Mouse (Mus musculus): ENCODE results near the gene Rnf217. TPM values are rescaled to one million over a fixed set of nuclear protein-coding genes. Genes with fewer than 3 reads are reported as not detected.
A peak's percentile ranks its signal among the peaks of the same experiment; 100 is the strongest.

Gene Rnf217
- polyA plus RNA-seq, 1 experiment from 2014 or later, result 1.4 TPM

GRCm38 (mm10) chr10:31544149-31544942 is 64.6 kb downstream of the Rnf217 start:
- no peaks in the 10 kb centered on the region for H3K27me3 ChIP-seq (ENCODE audit: control insufficient read depth, insufficient read depth, low read length)
- H3K9ac ChIP-seq (ENCODE audit: low read length), result no peak overlapping the region
- no peaks in the 10 kb centered on the region for H3K9me3 ChIP-seq (replicated peaks; ENCODE audit: control insufficient read depth, low read length)
- 84% methylated on average over 6 of the region's 6 CpGs for WGBS
- H3K4me1 ChIP-seq (ENCODE audit: control insufficient read depth, insufficient read depth, low read length), result no peaks in the 10 kb centered on the region
- no peak overlapping the region for H3K27ac ChIP-seq (ENCODE audit: low read length)
- ATAC-seq (ENCODE audit: insufficient read depth, low FRiP score), result no peak
- no peak overlapping the region for H3K4me2 ChIP-seq (ENCODE audit: low read depth, low read length)
- H3K4me3 ChIP-seq (replicated peaks; ENCODE audit: low read length), result no peak overlapping the region
- no peaks in the 10 kb centered on the region for H3K36me3 ChIP-seq (ENCODE audit: control insufficient read depth, insufficient read depth, low read length)

DNA sequence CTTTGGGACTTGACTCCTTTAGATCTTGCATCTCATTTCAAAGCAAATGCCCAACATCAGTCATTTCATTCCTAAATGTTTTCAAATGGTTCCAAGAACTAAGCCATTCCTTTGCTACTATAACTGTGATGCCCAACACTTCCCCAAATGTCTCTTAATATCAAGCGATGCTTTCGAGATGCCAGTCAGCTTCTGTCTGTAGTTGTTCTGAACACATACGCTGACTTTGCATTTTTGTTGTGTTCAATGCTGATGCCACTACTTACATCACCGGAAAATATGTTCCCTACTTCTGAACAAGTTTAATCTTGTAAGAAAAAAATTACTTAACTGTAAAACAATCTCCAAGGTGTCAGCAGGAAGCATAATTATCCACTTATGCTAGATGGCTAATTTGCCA is 68.5 kb downstream of the Rnf217 start:
- Histone ChIP-seq H3K4me1 (ENCODE audit: control insufficient read depth, insufficient read depth, low read length) (0 out of 2 replicates have a peak, but pooled peaks cover 4% of the 10 kb centered on the region), H3K9ac (ENCODE audit: low read length) (no peak overlapping the region), H3K27me3 (ENCODE audit: control insufficient read depth, insufficient read depth, low read length) (no peaks in the 10 kb centered on the region), H3K27ac (ENCODE audit: low read length) (no peak overlapping the region), H3K4me2 (ENCODE audit: low read depth, low read length) (no peak overlapping the region), H3K36me3 (ENCODE audit: control insufficient read depth, insufficient read depth, low read length) (no peaks in the 10 kb centered on the region), H3K9me3 (replicated peaks; ENCODE audit: control insufficient read depth, low read length) (no peaks in the 10 kb centered on the region), H3K4me3 (replicated peaks; ENCODE audit: low read length) (no peak overlapping the region)
- ATAC-seq (ENCODE audit: insufficient read depth, low FRiP score), result no peak
- 94% methylated on average over 4 of the region's 4 CpGs for WGBS

- Histone ChIP-seq H3K9ac (ENCODE audit: low read length) (no peak overlapping the region), H3K27ac (ENCODE audit: low read length) (no peak overlapping the region), H3K4me3 (replicated peaks; ENCODE audit: low read length) (no peak overlapping the region), H3K27me3 (ENCODE audit: control insufficient read depth, insufficient read depth, low read length) (no peaks in the 10 kb centered on the region), H3K36me3 (ENCODE audit: control insufficient read depth, insufficient read depth, low read length) (no peaks in the 10 kb centered on the region), H3K4me1 (ENCODE audit: control insufficient read depth, insufficient read depth, low read length) (0 out of 2 replicates have a peak, but pooled peaks cover 4% of the 10 kb centered on the region), H3K9me3 (replicated peaks; ENCODE audit: control insufficient read depth, low read length) (no peaks in the 10 kb centered on the region), H3K4me2 (ENCODE audit: low read depth, low read length) (no peak overlapping the region)
- ATAC-seq (ENCODE audit: insufficient read depth, low FRiP score), result no peak
- WGBS, result 68% methylated on average over 2 of the region's 2 CpGs
Observed at GRCm38 (mm10) chr10:31539351-31539750, 69.6 kb downstream of the Rnf217 start.

GRCm38 (mm10) chr10:31538721-31539120 is 70.3 kb downstream of the Rnf217 start:
- Histone ChIP-seq H3K27ac (ENCODE audit: low read length) (peak overlapping the region; percentile 47; the same call in 1 of the 2 replicates), H3K27me3 (ENCODE audit: control insufficient read depth, insufficient read depth, low read length) (no peaks in the 10 kb centered on the region), H3K9me3 (replicated peaks; ENCODE audit: control insufficient read depth, low read length) (no peaks in the 10 kb centered on the region), H3K36me3 (ENCODE audit: control insufficient read depth, insufficient read depth, low read length) (no peaks in the 10 kb centered on the region), H3K9ac (ENCODE audit: low read length) (no peak overlapping the region), H3K4me2 (ENCODE audit: low read depth, low read length) (no peak overlapping the region), H3K4me1 (ENCODE audit: control insufficient read depth, insufficient read depth, low read length) (0 out of 2 replicates have a peak, but pooled peaks cover 4% of the 10 kb centered on the region), H3K4me3 (replicated peaks; ENCODE audit: low read length) (no peak overlapping the region)
- no peak for ATAC-seq (ENCODE audit: insufficient read depth, low FRiP score)
- 78% methylated on average over 3 of the region's 3 CpGs for WGBS

- WGBS, result 75% methylated on average over 2 of the region's 2 CpGs
- no peak overlapping the region for H3K4me3 ChIP-seq (replicated peaks; ENCODE audit: low read length)
- ATAC-seq (ENCODE audit: insufficient read depth, low FRiP score), result no peak
Observed at GRCm38 (mm10) chr10:31538243-31538642, 70.7 kb downstream of the Rnf217 start.

DNA sequence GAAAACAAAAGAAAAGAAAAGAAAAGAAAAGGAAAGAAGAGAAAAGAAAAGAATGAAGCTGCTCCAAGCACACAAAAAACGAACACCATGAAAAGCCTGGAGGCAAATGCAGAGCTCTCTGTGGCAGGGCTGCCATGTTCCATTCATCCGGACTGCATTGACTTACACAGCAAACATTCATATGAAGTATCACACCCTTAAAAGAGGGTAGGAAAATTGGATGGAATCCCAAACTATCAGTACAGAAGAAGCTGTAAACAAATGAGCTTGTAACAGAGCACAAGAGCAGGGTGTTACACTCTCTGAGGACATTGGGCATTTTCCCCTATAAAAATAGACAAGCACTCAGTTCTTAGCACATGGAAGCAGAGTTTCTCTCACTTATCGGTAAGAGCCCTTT is 71.8 kb downstream of the Rnf217 start:
- H3K9ac ChIP-seq (ENCODE audit: low read length), result no peak overlapping the region
- no peak overlapping the region for H3K4me2 ChIP-seq (ENCODE audit: low read depth, low read length)
- ATAC-seq (ENCODE audit: insufficient read depth, low FRiP score), result no peak
- WGBS, result 66% methylated on average over 3 of the region's 3 CpGs
- H3K9me3 ChIP-seq (replicated peaks; ENCODE audit: control insufficient read depth, low read length), result no peaks in the 10 kb centered on the region
- H3K4me3 ChIP-seq (replicated peaks; ENCODE audit: low read length), result no peak overlapping the region
- no peak overlapping the region for H3K27ac ChIP-seq (ENCODE audit: low read length)
- H3K36me3 ChIP-seq (ENCODE audit: control insufficient read depth, insufficient read depth, low read length), result no peaks in the 10 kb centered on the region
- no peaks in the 10 kb centered on the region for H3K27me3 ChIP-seq (ENCODE audit: control insufficient read depth, insufficient read depth, low read length)
- H3K4me1 ChIP-seq (ENCODE audit: control insufficient read depth, insufficient read depth, low read length), result 0 out of 2 replicates have a peak, but pooled peaks cover 4% of the 10 kb centered on the region

More at GRCm38 (mm10) chr10:31538243-31538642, 70.7 kb downstream of the Rnf217 start:
- no peak overlapping the region for H3K4me2 ChIP-seq (ENCODE audit: low read depth, low read length)
- H3K27ac ChIP-seq (ENCODE audit: low read length), result no peak overlapping the region
- no peaks in the 10 kb centered on the region for H3K27me3 ChIP-seq (ENCODE audit: control insufficient read depth, insufficient read depth, low read length)
- H3K36me3 ChIP-seq (ENCODE audit: control insufficient read depth, insufficient read depth, low read length), result no peaks in the 10 kb centered on the region
- H3K9ac ChIP-seq (ENCODE audit: low read length), result no peak overlapping the region
- H3K4me1 ChIP-seq (ENCODE audit: control insufficient read depth, insufficient read depth, low read length), result 0 out of 2 replicates have a peak, but pooled peaks cover 4% of the 10 kb centered on the region
- H3K9me3 ChIP-seq (replicated peaks; ENCODE audit: control insufficient read depth, low read length), result no peaks in the 10 kb centered on the region

DNA sequence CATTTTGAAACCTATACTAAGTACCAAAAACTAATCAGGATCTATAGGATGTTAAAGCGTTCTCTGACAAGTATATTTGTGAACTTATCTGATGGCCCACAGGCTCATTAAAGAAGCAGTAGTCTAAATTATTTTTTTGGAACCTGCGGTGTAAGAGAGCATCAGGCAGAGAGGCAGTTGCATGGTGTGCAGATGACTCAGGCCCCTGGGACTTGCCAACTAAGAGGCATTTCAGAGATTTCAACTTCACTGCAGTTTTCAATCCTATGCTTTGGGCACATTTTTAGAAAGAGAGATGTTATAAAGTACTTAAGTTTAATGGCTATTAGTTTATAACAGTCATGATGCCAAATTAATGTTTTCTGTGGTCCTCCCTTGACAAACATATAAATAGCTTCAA is 73.9 kb downstream of the Rnf217 start:
- WGBS, result 91% methylated on average over 2 of the region's 2 CpGs
- ATAC-seq (ENCODE audit: insufficient read depth, low FRiP score), result no peak

GRCm38 (mm10) chr10:31533270-31533826 is 75.6 kb downstream of the Rnf217 start:
- ATAC-seq (ENCODE audit: insufficient read depth, low FRiP score), result peak; percentile 90

More for the DNA sequence above, 73.9 kb downstream of the Rnf217 start:
- H3K27me3 ChIP-seq (ENCODE audit: control insufficient read depth, insufficient read depth, low read length), result no peaks in the 10 kb centered on the region
- no peak overlapping the region for H3K9ac ChIP-seq (ENCODE audit: low read length)
- H3K27ac ChIP-seq (ENCODE audit: low read length), result no peak overlapping the region
- H3K4me2 ChIP-seq (ENCODE audit: low read depth, low read length), result no peak overlapping the region
- 0 out of 2 replicates have a peak, but pooled peaks cover 4% of the 10 kb centered on the region for H3K4me1 ChIP-seq (ENCODE audit: control insufficient read depth, insufficient read depth, low read length)
- no peaks in the 10 kb centered on the region for H3K36me3 ChIP-seq (ENCODE audit: control insufficient read depth, insufficient read depth, low read length)
- H3K4me3 ChIP-seq (replicated peaks; ENCODE audit: low read length), result no peak overlapping the region
- no peaks in the 10 kb centered on the region for H3K9me3 ChIP-seq (replicated peaks; ENCODE audit: control insufficient read depth, low read length)

DNA sequence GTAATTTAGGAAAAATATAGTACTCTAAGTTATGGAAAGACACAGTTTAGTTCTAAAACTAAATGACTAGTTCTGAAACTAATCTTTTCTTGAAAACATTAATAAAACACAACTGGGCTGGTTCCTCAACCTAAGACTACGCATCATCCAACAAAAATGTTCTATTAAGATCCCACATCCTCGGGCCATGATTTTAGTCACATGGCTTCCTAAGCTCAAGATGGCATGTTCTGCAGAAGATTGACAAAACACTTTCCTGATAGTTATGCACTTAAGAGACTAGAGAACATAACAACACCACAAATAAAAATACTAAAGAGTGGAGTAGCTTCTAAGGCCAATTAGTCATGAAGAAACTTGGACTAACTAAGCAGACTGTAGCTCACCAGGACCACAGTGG is 76.2 kb downstream of the Rnf217 start:
- Histone ChIP-seq H3K4me3 (replicated peaks; ENCODE audit: low read length) (no peak overlapping the region), H3K9ac (ENCODE audit: low read length) (no peak overlapping the region), H3K36me3 (ENCODE audit: control insufficient read depth, insufficient read depth, low read length) (no peaks in the 10 kb centered on the region), H3K4me1 (ENCODE audit: control insufficient read depth, insufficient read depth, low read length) (no peaks in the 10 kb centered on the region), H3K27ac (ENCODE audit: low read length) (peak overlapping the region; percentile 73), H3K9me3 (replicated peaks; ENCODE audit: control insufficient read depth, low read length) (no peaks in the 10 kb centered on the region), H3K27me3 (ENCODE audit: control insufficient read depth, insufficient read depth, low read length) (no peaks in the 10 kb centered on the region), H3K4me2 (ENCODE audit: low read depth, low read length) (no peak overlapping the region)
- no peak for ATAC-seq (ENCODE audit: insufficient read depth, low FRiP score)
- 76% methylated on average over 2 of the region's 2 CpGs for WGBS

More at GRCm38 (mm10) chr10:31533270-31533826, 75.6 kb downstream of the Rnf217 start:
- WGBS, result 75% methylated on average over 6 of the region's 6 CpGs
- no peaks in the 10 kb centered on the region for H3K36me3 ChIP-seq (ENCODE audit: control insufficient read depth, insufficient read depth, low read length)
- no peaks in the 10 kb centered on the region for H3K4me1 ChIP-seq (ENCODE audit: control insufficient read depth, insufficient read depth, low read length)
- H3K9me3 ChIP-seq (replicated peaks; ENCODE audit: control insufficient read depth, low read length), result no peaks in the 10 kb centered on the region
- H3K9ac ChIP-seq (ENCODE audit: low read length), result no peak overlapping the region
- H3K4me2 ChIP-seq (ENCODE audit: low read depth, low read length), result no peak overlapping the region
- H3K27ac ChIP-seq (ENCODE audit: low read length), result peak overlapping the region; percentile 73
- H3K4me3 ChIP-seq (replicated peaks; ENCODE audit: low read length), result no peak overlapping the region
- H3K27me3 ChIP-seq (ENCODE audit: control insufficient read depth, insufficient read depth, low read length), result no peaks in the 10 kb centered on the region

All from stomach, embryonic 16.5 days (tissue).